Mouse (Mus musculus) G1E (cell line): ENCODE measurements around the gene Sept10.

Experiments used
- CTCF ChIP-seq: IDR thresholded peaks from 2 replicates; pipeline ENCODE4 v1.5.1; 2012; ENCODE audit warnings: low read depth, low read length, inconsistent platforms, mixed read lengths
- GATA1 ChIP-seq: IDR thresholded peaks from 2 replicates; pipeline ENCODE4 v1.6.1; 2012; ENCODE audit warnings: borderline replicate concordance, low read length, inconsistent platforms, mixed read lengths
- POLR2AphosphoS5 ChIP-seq: IDR thresholded peaks from 2 replicates; pipeline ENCODE4 v1.6.1; 2012; ENCODE audit warnings: low read depth, low read length, inconsistent platforms; ENCODE audit not compliant: insufficient replicate concordance

GRCm38 (mm10) chr10:59149956-59150383 is 71.7 kb downstream of the Sept10 start:
- TF ChIP-seq POLR2AphosphoS5: no peak
- no peak for TF ChIP-seq CTCF
- no peak for TF ChIP-seq GATA1
